Mouse (Mus musculus): ENCODE measurements around the gene Slc22a5. TPM values are rescaled to one million over a fixed set of nuclear protein-coding genes. Genes with fewer than 3 reads are reported as not detected.
A peak's percentile ranks its signal among the peaks of the same experiment; 100 is the strongest.
"Not testable (repeated sequence)": the region's sequence is repeated elsewhere in the genome, so short reads cannot be mapped to it uniquely, and the experiment has no call there.

Slc22a5 gene
- polyA plus RNA-seq, 1 experiment from 2014 or later, result 4.4 TPM

- H3K9me3 ChIP-seq (ENCODE audit: control insufficient read depth, low read length), result no peaks in the 10 kb centered on the region
- H3K9ac ChIP-seq (ENCODE audit: low read depth, low read length), result no peak overlapping the region
- ATAC-seq (replicated peaks; ENCODE audit: low FRiP score) (no peak), DNase-seq (ENCODE audit: low spot score) (no peak)
- no peak overlapping the region for H3K4me3 ChIP-seq (ENCODE audit: low read depth, low read length)
- 69% methylated on average over 4 of the region's 4 CpGs for WGBS
- no peak overlapping the region for H3K4me2 ChIP-seq
- no peaks in the 10 kb centered on the region; the same call in 1 of the 2 replicates for H3K36me3 ChIP-seq (ENCODE audit: control insufficient read depth, insufficient read depth, low read length)
- no peaks in the 10 kb centered on the region for H3K27me3 ChIP-seq (replicated peaks; ENCODE audit: control insufficient read depth, insufficient read depth, low read length)
- no peak overlapping the region for H3K27ac ChIP-seq (ENCODE audit: low read depth, low read length)
- no peaks in the 10 kb centered on the region for H3K4me1 ChIP-seq (replicated peaks; ENCODE audit: control insufficient read depth, insufficient read depth, low read length)
Measured at GRCm38 (mm10) chr11:53874706-53875105, 16.8 kb downstream of the Slc22a5 start.

DNA sequence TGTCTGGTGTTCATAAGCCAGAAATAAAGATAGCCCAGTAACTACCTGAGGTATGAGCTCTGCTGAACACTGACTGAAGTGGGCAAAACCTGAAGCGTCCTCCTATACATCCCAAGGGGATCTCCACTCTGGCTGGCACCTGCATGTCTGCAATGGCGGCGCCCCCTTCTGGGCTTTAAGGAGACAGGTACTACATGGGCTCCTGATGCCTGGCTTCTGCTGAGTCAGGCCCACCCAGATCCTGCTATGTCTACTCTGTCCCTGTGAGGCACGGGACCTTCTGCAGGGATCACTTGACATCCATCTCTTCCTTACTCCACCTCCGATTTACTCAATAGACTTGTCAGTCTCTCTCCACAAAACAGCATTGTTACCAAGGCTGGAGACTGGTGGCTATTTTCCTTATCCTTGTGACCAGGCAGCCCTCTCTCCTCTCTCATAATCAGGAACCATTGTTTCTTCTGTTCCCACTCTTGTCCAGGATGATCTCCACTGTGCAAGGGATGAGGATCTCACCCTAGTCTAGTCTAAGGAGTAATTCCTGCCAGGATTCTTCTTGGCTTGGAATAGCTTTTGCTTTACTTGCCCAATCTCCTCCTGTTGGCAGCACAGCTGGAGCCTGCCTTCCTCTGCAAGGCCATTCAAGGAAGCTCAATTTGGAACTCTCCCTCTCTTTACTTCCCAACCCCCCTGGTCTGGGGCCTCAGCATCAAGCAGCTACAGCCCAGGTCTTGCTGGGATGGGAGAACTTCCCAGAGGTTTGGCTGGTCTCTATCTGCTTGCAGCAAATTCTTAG lies 17.4 kb downstream of the Slc22a5 start:
- not testable (repeated sequence) for H3K27me3 ChIP-seq (replicated peaks; ENCODE audit: control insufficient read depth, insufficient read depth, low read length); H3K4me3 ChIP-seq (ENCODE audit: low read depth, low read length); DNase-seq (ENCODE audit: low spot score); H3K36me3 ChIP-seq (ENCODE audit: control insufficient read depth, insufficient read depth, low read length); ATAC-seq (replicated peaks; ENCODE audit: low FRiP score); H3K9ac ChIP-seq (ENCODE audit: low read depth, low read length); H3K27ac ChIP-seq (ENCODE audit: low read depth, low read length); H3K9me3 ChIP-seq (ENCODE audit: control insufficient read depth, low read length); H3K4me1 ChIP-seq (replicated peaks; ENCODE audit: control insufficient read depth, insufficient read depth, low read length); H3K4me2 ChIP-seq
- 67% methylated on average over 5 of the region's 5 CpGs for WGBS

DNA sequence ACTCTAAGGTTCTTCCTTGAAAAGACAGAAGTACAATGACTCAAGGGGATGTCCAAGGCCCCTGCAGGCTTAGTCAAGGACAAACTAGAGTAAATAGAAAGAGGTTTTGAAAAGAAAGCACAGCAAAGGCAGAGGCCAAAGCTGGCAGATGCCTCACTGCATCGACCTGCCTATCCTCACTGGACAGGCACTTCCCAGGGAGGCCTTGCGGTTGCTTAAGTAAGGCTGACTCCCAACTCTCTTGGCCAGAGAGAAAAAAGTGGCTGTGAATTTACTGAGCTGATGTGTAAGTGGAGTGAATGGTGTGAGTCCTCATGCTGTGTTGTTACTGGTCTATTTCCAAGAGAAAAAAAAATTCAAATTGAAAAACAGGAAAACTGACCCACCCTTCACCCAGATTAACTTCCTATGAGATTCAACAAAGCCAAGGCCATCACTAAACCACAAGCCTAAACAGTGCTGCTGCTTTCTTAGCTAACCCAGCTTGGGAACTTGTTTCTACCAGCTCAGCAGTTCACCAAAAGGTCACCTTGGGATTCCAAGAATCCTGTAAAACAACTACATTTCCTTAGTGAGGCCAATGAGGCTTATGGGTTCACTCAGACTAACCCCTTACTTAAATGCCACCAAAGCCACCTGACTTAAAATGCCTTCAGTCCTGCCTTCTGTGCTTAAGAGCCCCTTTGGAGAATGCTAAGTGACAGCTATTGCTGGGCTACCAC lies 19.5 kb downstream of the Slc22a5 start:
- Histone ChIP-seq H3K4me1 (replicated peaks; ENCODE audit: control insufficient read depth, insufficient read depth, low read length) (no peaks in the 10 kb centered on the region), H3K4me3 (ENCODE audit: low read depth, low read length) (no peak overlapping the region), H3K9me3 (ENCODE audit: control insufficient read depth, low read length) (no peaks in the 10 kb centered on the region), H3K4me2 (no peak overlapping the region), H3K9ac (ENCODE audit: low read depth, low read length) (no peak overlapping the region), H3K27me3 (replicated peaks; ENCODE audit: control insufficient read depth, insufficient read depth, low read length) (no peaks in the 10 kb centered on the region), H3K27ac (ENCODE audit: low read depth, low read length) (no peak overlapping the region), H3K36me3 (ENCODE audit: control insufficient read depth, insufficient read depth, low read length) (no peaks in the 10 kb centered on the region; the same call in 1 of the 2 replicates)
- 87% methylated on average over 2 of the region's 2 CpGs for WGBS
- no peak for ATAC-seq (replicated peaks; ENCODE audit: low FRiP score)
- DNase-seq (ENCODE audit: low spot score), result no peak

GRCm38 (mm10) chr11:53869172-53869571 lies 22.3 kb downstream of the Slc22a5 start:
- Histone ChIP-seq H3K36me3 (ENCODE audit: control insufficient read depth, insufficient read depth, low read length) (no peaks in the 10 kb centered on the region; the same call in 1 of the 2 replicates), H3K4me1 (replicated peaks; ENCODE audit: control insufficient read depth, insufficient read depth, low read length) (no peaks in the 10 kb centered on the region), H3K9me3 (ENCODE audit: control insufficient read depth, low read length) (no peaks in the 10 kb centered on the region), H3K9ac (ENCODE audit: low read depth, low read length) (no peak overlapping the region), H3K27ac (ENCODE audit: low read depth, low read length) (no peak overlapping the region), H3K27me3 (replicated peaks; ENCODE audit: control insufficient read depth, insufficient read depth, low read length) (no peaks in the 10 kb centered on the region), H3K4me3 (ENCODE audit: low read depth, low read length) (no peak overlapping the region), H3K4me2 (no peak overlapping the region)
- DNase-seq (ENCODE audit: low spot score) (no peak), ATAC-seq (replicated peaks; ENCODE audit: low FRiP score) (no peak)
- 88% methylated on average over 5 of the region's 5 CpGs for WGBS

DNA sequence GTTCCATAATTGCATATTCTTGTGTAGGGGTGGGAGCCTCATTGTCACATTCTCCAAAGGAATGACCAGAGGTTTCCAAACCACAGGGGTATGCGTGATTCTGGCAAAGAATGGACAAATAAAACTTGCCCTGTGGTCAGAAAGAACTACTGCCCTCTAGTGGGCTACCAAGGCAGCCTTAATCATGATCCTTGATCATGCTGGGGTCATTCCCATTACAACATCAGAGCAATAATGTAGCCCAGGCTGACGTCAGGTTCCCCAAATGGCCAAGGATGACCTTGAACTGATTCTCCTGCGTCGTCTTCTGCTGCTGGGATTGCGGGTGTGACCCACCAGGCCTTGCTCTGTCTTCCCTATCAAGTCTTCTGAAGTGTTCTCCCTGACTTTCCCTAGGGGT lies 23.1 kb downstream of the Slc22a5 start:
- not testable (repeated sequence) for ATAC-seq (replicated peaks; ENCODE audit: low FRiP score); H3K9me3 ChIP-seq (ENCODE audit: control insufficient read depth, low read length); H3K36me3 ChIP-seq (ENCODE audit: control insufficient read depth, insufficient read depth, low read length); H3K4me2 ChIP-seq; H3K9ac ChIP-seq (ENCODE audit: low read depth, low read length); H3K4me3 ChIP-seq (ENCODE audit: low read depth, low read length); H3K27ac ChIP-seq (ENCODE audit: low read depth, low read length); H3K4me1 ChIP-seq (replicated peaks; ENCODE audit: control insufficient read depth, insufficient read depth, low read length); DNase-seq (ENCODE audit: low spot score); H3K27me3 ChIP-seq (replicated peaks; ENCODE audit: control insufficient read depth, insufficient read depth, low read length)
- 31% methylated on average over 5 of the region's 5 CpGs for WGBS

DNA sequence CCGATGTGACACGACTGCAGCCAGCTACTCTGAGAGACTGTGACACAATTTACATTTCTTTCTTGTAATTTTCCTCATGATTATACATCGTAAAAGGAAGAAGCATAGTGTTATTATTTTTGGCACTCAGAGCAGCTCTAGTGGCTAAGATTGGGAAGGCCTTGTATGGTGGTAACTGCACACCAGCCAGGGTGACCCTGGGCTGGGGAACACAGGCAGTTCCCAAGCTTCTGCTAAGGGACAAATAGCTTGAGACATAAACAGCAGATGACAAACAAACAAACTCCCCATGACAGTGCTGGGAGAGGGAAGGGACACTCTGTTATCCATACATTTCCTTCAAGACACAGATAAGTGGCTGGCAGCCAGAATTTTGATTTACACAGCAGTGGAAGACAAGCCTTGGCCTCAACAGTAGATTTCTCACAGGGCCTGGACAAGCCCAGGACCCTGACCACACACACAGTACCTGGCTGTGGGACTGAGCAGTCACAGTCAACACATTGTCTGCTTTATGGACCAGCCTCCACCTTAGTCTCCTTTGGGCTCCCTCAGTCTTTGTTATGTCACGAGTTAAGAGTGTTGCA lies 26.6 kb downstream of the Slc22a5 start:
- H3K36me3 ChIP-seq (ENCODE audit: control insufficient read depth, insufficient read depth, low read length); H3K9ac ChIP-seq (ENCODE audit: low read depth, low read length); H3K4me2 ChIP-seq; H3K4me3 ChIP-seq (ENCODE audit: low read depth, low read length); H3K27ac ChIP-seq (ENCODE audit: low read depth, low read length); H3K9me3 ChIP-seq (ENCODE audit: control insufficient read depth, low read length); H3K27me3 ChIP-seq (replicated peaks; ENCODE audit: control insufficient read depth, insufficient read depth, low read length); ATAC-seq (replicated peaks; ENCODE audit: low FRiP score); H3K4me1 ChIP-seq (replicated peaks; ENCODE audit: control insufficient read depth, insufficient read depth, low read length); DNase-seq (ENCODE audit: low spot score): not testable (repeated sequence)
- 87% methylated on average over 1 of the region's 4 CpGs for WGBS

- 79% methylated on average over 8 of the region's 9 CpGs for WGBS
- not testable (repeated sequence) for H3K9me3 ChIP-seq (ENCODE audit: control insufficient read depth, low read length); H3K4me3 ChIP-seq (ENCODE audit: low read depth, low read length); H3K27me3 ChIP-seq (replicated peaks; ENCODE audit: control insufficient read depth, insufficient read depth, low read length); DNase-seq (ENCODE audit: low spot score); H3K36me3 ChIP-seq (ENCODE audit: control insufficient read depth, insufficient read depth, low read length); H3K4me1 ChIP-seq (replicated peaks; ENCODE audit: control insufficient read depth, insufficient read depth, low read length); H3K4me2 ChIP-seq; H3K27ac ChIP-seq (ENCODE audit: low read depth, low read length); ATAC-seq (replicated peaks; ENCODE audit: low FRiP score); H3K9ac ChIP-seq (ENCODE audit: low read depth, low read length)
Measured at GRCm38 (mm10) chr11:53860944-53861343, 30.5 kb downstream of the Slc22a5 start.

GRCm38 (mm10) chr11:53858761-53859580 lies 32.5 kb downstream of the Slc22a5 start, which contains the start of gene Gm12216:
TSS of gene Gm12216 (minus strand) at chr11:53859256.
- H3K9me3 ChIP-seq (ENCODE audit: control insufficient read depth, low read length); H3K4me1 ChIP-seq (replicated peaks; ENCODE audit: control insufficient read depth, insufficient read depth, low read length); H3K27me3 ChIP-seq (replicated peaks; ENCODE audit: control insufficient read depth, insufficient read depth, low read length); H3K27ac ChIP-seq (ENCODE audit: low read depth, low read length); H3K36me3 ChIP-seq (ENCODE audit: control insufficient read depth, insufficient read depth, low read length): not testable (repeated sequence)
- WGBS, result 13% methylated on average over 35 of the region's 50 CpGs
- peak within 1 kb of the TSS; percentile 83 for H3K4me2 ChIP-seq
- DNase-seq (ENCODE audit: low spot score) (peak; percentile 54), ATAC-seq (replicated peaks; ENCODE audit: low FRiP score) (peak; percentile 47)
- H3K4me3 ChIP-seq (ENCODE audit: low read depth, low read length), result peak within 1 kb of the TSS; percentile 64
- H3K9ac ChIP-seq (ENCODE audit: low read depth, low read length), result peak within 1 kb of the TSS; percentile 68

All from liver, embryonic 11.5 days (tissue).